Comparison of ENCODE assay signal across 28 mouse cellular contexts in genomic region chr17:24586532-24586931, GRCm38 (mm10). TPM values are rescaled to one million over a fixed set of nuclear protein-coding genes. Genes with fewer than 3 reads are reported as not detected.
"Had no signal": no experiment of that assay in that cellular context is flagged by ENCODE, and none has a peak within 500 bp of the region (broad histone marks: within the 10 kb centered on the region; RNA-seq: fewer than 3 reads in every experiment).

No protein-coding gene starts in this region.

- DNase-seq: gastrocnemius, postnatal 14 days; gastrocnemius, postnatal 36 days; heart, adult 2 months; heart, postnatal 10 days; heart, postnatal 4 days; kidney, adult 18-20 months; kidney, adult 8-10 months; kidney, postnatal 10 days; kidney, postnatal 25 days; kidney, postnatal 4 days; liver; liver, embryonic 13.5 days had no signal

- H3K27ac ChIP-seq: heart, adult 2 months; heart, embryonic 10.5 days; hindbrain, embryonic 10.5 days; hindbrain, embryonic 12.5 days; hindbrain, embryonic 14.5 days; intestine, embryonic 15.5 days; left cerebral cortex, adult 2 months; limb, embryonic 10.5 days; limb, embryonic 12.5 days; liver, embryonic 13.5 days; liver, embryonic 15.5 days had no signal

- H3K27me3 ChIP-seq: heart, embryonic 12.5 days; hindbrain, embryonic 12.5 days; intestine, embryonic 15.5 days; limb, embryonic 12.5 days; liver, embryonic 13.5 days; liver, embryonic 15.5 days had no signal

- H3K9ac ChIP-seq: heart, embryonic 12.5 days; hindbrain, embryonic 12.5 days; hindbrain, embryonic 14.5 days; intestine, embryonic 15.5 days; limb, embryonic 12.5 days; liver, embryonic 13.5 days; liver, embryonic 15.5 days had no signal

- H3K4me1 ChIP-seq: heart, embryonic 10.5 days; heart, embryonic 12.5 days; hindbrain, embryonic 10.5 days; hindbrain, embryonic 12.5 days; intestine, embryonic 15.5 days; limb, embryonic 10.5 days had no signal

- H3K9me3 ChIP-seq: heart, embryonic 10.5 days; heart, embryonic 12.5 days; hindbrain, embryonic 10.5 days; hindbrain, embryonic 12.5 days; intestine, embryonic 15.5 days; limb, embryonic 10.5 days; limb, embryonic 12.5 days; liver, embryonic 13.5 days; liver, embryonic 15.5 days had no signal

- H3K4me3 ChIP-seq: heart, adult 2 months; heart, embryonic 10.5 days; heart, embryonic 12.5 days; hindbrain, embryonic 10.5 days; hindbrain, embryonic 12.5 days; intestine, embryonic 15.5 days; left cerebral cortex, adult 2 months; limb, embryonic 10.5 days; limb, embryonic 12.5 days; liver, embryonic 13.5 days; liver, embryonic 15.5 days had no signal

- H3K4me2 ChIP-seq: heart, embryonic 12.5 days; hindbrain, embryonic 12.5 days; hindbrain, embryonic 14.5 days; intestine, embryonic 15.5 days; limb, embryonic 12.5 days; liver, embryonic 11.5 days; liver, embryonic 13.5 days; liver, embryonic 15.5 days had no signal

- ATAC-seq: hindbrain, embryonic 16.5 days; inflammation-experienced regulatory T-cells, adult 6 months; intestine, embryonic 15.5 days; intestine, postnatal 0 days had no signal

RNA-seq across cellular contexts. Expression of gene Rab26, which starts 52.5 kb away (rescaled TPM):
- total RNA-seq: gastrocnemius, adult 18-20 months; heart, postnatal 25 days had no signal
